Mouse (Mus musculus) liver, embryonic 14.5 days (tissue): ENCODE data around the gene Tmem182.
A peak's percentile ranks its signal among the peaks of the same experiment; 100 is the strongest.

ENCODE experiments used
- CTCF ChIP-seq: IDR thresholded peaks from 2 replicates; pipeline ENCODE4 v1.5.1; 2016; ENCODE audit warnings: antibody characterized with exemption, low read depth, control low read depth
- EP300 ChIP-seq: IDR thresholded peaks from 2 replicates; pipeline ENCODE4 v1.6.1; 2016; ENCODE audit warnings: antibody characterized with exemption, low read depth

GRCm38 (mm10) chr1:40887673-40888072 is 82.3 kb downstream of the Tmem182 start:
- TF ChIP-seq CTCF = peak; percentile 33
- no peak for TF ChIP-seq EP300
